Mouse (Mus musculus): ENCODE results near the gene Kbtbd4.

GRCm38 (mm10) chr2:90904856-90905224, 300 bp downstream of the Kbtbd4 start:
- TF ChIP-seq CTCF (IDR thresholded peaks at IDR 0.05; ENCODE audit: extremely low read depth, insufficient read depth, insufficient read length, insufficient replicate concordance) (no peak), POLR2A (IDR thresholded peaks at IDR 0.05; ENCODE audit: low read depth, low read length) (no peak)
